Mouse (Mus musculus): ENCODE data around the gene Jarid2.

DNA sequence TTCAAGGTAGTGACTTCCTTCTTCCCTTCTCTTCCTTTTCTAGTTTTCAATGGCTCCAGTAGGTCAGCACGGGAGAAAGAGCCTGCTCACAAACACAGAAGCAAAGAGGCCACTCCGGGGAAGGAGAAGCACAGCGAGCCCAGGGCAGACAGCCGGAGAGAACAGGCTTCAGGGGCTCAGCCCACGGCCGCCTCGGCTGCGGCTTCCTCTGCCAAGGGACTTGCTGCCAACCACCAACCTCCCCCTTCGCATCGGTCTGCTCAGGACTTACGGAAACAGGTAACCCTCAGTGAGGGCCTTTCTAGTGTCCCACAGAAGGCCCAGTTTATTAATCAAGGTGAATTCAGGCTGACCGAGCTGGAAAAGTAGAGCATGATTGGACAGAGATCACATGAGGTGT, 166.9 kb downstream of the Jarid2 start:
- TF ChIP-seq GATA1 (IDR thresholded peaks at IDR 0.05; ENCODE audit: low read length) = no peak
- no peak for TF ChIP-seq TAL1 (IDR thresholded peaks at IDR 0.05; ENCODE audit: low read length)

Measured in erythroblast, embryonic 14.5 days (primary cell).